Mouse (Mus musculus): ENCODE data around the gene Ankdd1b. TPM values are rescaled to one million over a fixed set of nuclear protein-coding genes. Genes with fewer than 3 reads are reported as not detected.
A peak's percentile ranks its signal among the peaks of the same experiment; 100 is the strongest.

Ankdd1b gene
- not detected in 2 replicates for total RNA-seq (2017)

DNA sequence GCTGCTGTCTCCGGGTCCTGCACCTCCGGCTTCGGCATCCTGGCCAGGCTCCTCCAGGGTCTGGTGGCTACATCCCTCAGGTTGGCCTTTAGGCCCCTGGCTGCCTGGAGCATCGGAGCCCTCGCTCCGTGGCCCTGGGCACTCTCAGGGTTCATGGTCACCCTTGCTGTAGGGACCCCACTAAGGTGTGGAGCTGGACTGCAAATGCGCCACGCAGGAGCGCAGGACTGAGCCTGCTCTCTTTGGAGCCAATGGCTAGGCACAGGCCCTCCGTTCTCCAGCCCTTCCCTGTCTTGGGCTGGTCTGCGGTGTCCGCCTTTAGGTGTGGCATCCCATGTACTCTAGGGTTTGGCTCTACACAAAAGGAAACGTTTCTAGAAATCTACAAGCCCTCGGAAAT lies at the start of gene Ankdd1b:
Ankdd1b (minus strand) TSS at position 242 of the 400 bp plus-strand sequence.
- ATAC-seq (replicated peaks; ENCODE audit: low read depth, poor library complexity, severe bottlenecking) = no peak

DNA sequence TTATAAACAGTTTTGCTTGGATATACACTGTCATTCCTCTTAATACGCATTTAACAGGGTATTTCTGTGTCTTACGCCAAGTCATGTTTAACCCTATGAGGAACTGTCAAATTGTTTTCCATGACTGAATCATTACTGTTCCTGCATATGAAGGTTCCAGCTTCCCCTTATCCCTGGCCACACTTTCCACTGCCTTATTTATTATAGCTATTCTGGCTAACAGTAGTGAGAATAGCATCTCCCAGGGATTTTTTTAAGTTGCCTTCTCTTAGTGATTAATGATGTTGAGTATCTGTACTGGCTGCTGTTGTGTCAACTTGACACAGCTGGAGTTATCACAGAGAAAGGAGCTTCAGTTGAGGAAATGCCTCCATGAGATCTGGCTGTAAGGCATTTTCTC lies 46.3 kb upstream of the Ankdd1b start:
- no peak for ATAC-seq (replicated peaks; ENCODE audit: low read depth, poor library complexity, severe bottlenecking)

DNA sequence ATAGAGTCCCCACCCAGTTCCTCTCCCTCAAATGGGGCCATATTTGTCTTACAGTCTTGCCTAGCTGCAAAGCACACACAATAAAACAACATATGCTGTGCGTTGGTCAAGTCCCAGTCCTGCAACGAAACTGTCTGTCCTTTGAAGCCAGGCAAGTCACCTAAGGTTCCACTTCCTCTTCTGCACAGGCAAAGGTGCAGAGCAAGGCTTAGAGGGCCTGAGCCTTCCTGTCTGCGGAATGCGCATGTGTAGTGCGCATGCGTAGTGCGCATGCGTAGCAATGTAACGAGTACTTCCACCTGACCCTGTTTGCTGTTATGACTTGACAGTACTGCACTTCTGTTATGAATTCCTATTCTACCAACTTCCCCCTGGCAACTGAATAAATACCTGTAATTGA lies 45.3 kb upstream of the Ankdd1b start:
- 0 out of 2 replicates have a peak, but pooled peaks have one; percentile 29 for ATAC-seq (replicated peaks; ENCODE audit: low read depth, poor library complexity, severe bottlenecking)

DNA sequence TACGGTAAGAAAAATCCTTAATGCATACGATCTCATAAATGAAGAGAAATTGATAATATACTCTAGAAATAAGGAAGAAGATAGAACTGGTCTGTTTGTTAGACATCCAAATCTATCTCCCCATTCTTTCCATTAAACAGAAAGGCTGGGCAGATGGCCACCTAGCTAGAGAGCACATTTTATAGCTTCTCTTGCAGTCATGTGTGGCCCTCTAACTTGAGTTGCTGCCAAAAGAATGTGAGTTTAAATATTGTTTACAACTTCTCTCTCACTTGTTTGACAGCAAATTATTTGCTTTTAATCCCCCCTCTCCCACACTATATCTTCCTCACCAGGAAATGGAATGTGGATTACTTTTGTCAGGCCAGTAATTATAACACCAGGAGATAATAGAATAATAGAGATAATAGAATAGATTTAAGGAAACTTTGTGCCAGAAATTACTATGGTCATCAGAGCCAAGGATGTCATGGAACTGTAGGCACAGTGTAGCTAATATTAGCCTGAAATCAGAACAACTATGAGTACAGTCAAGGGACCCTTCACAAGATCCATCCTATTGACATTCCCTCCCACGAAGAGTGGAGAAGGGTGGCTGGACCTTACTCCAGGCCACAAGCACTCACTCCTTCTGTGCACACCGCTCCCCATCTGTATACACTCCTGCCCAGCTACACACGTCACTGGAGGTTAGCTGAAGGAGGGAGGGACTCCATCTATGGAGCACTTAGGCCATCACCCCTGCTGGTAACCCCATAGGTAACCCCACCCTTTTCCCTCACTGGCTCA lies 43.4 kb upstream of the Ankdd1b start:
- ATAC-seq (replicated peaks; ENCODE audit: low read depth, poor library complexity, severe bottlenecking) = no peak

DNA sequence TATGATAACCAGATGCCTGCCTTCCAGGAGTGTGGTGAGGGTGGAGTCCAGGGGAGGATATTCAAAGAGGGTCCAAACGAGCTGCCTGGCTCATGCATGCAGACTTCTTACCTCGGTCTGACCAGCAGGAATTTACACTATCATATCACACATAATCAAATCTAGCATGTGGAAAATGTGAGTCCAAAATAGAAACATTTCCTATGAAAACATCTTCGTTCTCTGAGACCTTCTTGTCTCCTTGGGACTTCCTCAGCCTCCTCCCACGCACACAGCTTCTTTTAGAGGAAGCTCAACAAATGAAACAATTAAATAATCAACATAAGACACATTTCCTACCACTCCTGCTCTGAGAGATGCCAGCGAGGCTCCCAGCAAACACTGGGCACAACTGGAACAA lies 40.9 kb upstream of the Ankdd1b start:
- no peak for ATAC-seq (replicated peaks; ENCODE audit: low read depth, poor library complexity, severe bottlenecking)

DNA sequence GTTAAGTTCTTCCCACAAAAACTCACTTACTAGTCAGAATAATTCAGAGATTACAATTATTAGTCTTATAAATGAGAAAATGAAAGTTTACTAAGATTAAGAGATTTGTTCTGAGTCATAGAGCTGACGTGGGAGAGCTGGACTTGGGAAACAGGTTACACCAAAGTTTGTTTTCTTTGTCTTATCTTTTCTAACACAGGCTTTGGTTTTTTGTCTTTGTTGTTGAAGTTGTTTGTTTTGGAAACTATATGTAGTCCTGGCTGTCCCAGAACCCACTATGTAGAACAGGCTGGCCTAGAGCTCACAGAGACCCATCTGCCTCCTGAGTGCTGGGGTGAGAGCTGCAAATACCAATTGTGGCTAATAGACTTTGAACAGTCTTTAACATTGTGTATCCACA lies 40.3 kb upstream of the Ankdd1b start:
- no peak for ATAC-seq (replicated peaks; ENCODE audit: low read depth, poor library complexity, severe bottlenecking)

DNA sequence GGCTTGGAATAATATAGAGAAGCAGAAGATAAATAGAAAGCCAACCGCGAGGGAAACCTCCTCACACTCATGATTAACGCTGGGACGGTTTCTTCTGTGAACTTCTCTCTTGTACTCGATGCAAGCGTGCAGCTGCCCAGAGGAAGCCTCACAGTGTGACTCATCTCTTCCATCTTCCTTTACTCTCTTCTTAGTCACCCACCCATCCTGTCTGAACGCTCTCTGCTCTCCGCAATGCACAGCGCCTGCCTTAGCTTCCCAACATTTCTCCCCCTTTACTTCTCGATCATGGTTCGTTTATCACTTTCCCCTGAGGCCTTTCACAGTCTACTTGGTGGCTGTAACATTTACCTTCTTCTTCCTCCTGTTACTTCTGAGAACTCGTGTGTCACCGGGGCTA lies 39.6 kb upstream of the Ankdd1b start:
- peak; percentile 83 for ATAC-seq (replicated peaks; ENCODE audit: low read depth, poor library complexity, severe bottlenecking)

DNA sequence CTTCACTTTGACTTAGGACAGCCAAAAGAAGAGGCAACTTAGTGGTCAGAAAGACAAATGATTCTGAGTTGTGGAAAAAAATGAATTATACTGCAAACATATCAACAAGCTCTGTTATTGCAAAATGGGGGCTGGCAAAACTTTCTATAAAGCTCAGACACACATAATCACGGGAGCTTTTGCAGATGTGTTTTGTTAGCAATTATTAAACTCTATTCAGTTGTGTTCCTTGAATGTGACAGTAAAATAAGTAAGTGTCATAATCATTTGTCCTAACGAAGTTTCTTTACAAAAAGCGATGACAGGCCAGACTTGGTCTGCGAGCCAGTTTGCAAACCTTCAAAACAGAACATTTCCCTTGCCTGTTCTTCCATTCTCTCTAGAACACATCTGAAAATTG lies 36.5 kb upstream of the Ankdd1b start:
- no peak for ATAC-seq (replicated peaks; ENCODE audit: low read depth, poor library complexity, severe bottlenecking)

DNA sequence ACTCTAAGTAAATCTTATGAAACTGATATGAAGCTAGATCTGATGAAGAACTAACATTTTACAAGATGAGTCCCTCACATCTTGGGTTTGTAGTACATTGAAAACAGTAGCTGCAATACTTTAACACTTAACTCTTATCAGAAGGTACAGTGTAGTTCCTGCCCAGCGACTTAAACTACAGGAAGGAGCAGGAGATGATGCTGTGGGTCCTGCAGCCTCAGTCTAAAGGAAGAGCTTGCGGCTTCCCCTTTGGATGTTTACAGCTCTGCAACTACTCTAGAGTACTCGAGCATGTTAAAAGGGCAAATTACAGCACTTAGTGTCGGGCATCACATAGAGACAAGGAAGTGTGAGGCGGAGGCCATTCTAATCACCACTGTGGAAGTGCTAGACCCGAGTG lies 35.3 kb upstream of the Ankdd1b start:
- ATAC-seq (replicated peaks; ENCODE audit: low read depth, poor library complexity, severe bottlenecking) = peak; percentile 61

DNA sequence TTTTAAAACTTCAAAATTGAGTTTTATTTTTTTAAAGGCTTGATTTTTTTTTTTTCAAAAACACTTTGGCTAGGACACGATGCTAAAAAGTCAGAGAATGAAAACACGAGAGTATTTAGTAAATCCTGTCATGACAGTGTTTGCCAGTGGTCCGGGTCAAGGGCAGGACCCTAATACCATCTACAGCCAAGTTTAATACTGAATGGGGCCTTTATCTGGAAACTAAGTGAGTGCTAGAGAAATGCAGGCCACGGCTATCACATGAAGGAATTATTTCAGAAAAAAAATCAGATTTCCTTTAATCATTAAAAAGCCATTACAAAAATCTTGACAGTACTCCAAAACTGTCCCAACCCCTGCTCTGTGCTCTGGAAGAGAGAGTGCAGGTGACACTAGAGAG lies 34.7 kb upstream of the Ankdd1b start:
- ATAC-seq (replicated peaks; ENCODE audit: low read depth, poor library complexity, severe bottlenecking) = no peak

DNA sequence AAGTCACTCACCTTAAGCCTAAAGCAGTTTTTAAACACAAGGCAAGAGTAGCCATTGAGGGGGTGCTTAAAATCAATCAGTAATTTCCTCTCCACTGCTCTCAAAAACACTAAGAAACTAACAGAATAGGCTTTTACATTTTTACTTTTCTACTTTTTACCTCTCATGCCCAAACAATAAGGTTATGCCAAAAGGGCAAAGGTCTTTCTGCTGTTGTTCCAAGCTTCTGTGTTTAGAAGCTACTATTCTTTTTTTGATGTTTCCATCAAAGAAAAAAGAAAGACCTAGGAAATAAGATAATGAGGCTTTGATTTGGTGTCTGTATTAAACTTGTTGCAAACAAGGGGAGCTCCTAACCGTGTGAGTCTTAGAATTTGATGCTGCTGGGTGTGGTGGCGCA lies 28.9 kb upstream of the Ankdd1b start:
- ATAC-seq (replicated peaks; ENCODE audit: low read depth, poor library complexity, severe bottlenecking) = no peak

DNA sequence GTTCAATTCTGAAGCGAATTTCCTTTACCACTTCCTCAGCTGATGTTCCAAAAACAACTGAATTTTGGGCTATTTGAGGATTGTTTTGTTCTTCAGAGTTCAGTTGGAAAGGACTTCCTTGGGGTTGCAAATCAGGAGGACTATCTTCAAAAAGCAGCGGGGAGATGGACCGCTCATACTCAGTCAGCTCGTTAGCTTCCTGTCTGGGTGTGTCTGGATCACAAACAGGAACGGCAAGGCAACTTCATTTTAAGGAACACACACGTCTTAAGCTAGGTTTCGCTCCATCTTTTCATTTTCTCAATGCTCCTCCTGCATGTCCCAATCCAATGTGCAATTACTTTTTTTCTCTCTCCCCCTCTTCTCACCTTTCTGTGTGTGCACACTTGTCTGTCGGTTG lies 25.6 kb upstream of the Ankdd1b start:
- ATAC-seq (replicated peaks; ENCODE audit: low read depth, poor library complexity, severe bottlenecking) = peak; percentile 81

DNA sequence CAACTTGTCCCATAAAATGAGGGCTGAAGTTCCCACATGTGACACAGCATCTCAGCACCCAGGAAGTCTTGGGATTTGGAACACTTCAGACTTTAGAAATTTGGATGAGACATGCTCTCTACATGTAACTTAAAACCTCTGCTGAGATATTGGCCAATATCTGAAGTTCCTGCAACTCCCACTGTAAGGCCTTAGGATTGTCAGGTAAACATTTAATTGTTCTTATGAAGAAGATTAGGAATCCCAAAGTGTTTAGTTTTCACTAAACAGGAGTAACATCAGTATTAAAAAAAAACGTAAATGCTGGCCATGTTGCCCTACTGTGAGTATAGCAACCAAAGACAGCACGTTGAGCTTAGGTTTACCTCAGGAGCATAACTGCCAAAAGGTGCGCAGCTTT lies 19.4 kb upstream of the Ankdd1b start, which contains the start of gene Gm17622:
Gm17622 (plus strand) TSS at position 301 of the 400 bp plus-strand sequence.
- no peak for ATAC-seq (replicated peaks; ENCODE audit: low read depth, poor library complexity, severe bottlenecking)

DNA sequence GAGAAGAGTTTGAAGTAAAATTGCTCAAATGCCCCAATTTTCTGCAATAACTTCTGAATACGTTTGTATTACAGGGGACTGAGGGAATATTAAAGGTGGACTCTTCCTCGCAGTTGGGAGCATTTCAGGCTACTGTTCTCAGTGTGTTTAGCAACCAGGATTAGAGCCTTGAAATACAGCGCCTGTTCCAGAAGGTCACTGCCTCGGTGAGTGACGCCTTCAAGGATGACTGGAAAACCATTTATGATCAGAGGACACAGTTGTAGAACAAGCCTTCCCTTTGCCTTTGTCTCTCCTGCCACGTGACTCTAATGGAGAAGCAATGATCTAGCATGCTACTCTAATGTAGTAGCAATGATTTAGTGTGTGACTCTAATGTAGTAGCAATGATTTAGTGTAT lies 17.0 kb upstream of the Ankdd1b start:
- ATAC-seq (replicated peaks; ENCODE audit: low read depth, poor library complexity, severe bottlenecking) = no peak

DNA sequence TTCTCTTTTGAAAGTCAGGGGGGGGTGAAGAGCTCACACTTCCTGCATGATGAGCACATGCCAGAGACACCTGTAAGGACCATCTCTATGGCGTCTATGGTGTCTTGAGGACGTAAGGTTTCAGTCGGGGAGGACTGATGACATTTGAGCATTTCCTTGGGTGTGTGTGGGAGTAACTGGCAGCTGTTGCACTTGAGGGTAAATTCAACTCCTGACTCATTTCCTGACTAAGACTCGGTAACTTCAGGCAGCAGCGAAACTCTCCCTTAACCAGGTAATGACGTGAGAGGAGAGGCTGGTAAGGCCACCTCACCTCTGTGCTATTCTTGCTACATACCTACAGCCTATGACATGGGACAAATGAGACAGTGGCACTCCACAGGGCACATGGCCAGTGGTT lies 16.2 kb upstream of the Ankdd1b start:
- ATAC-seq (replicated peaks; ENCODE audit: low read depth, poor library complexity, severe bottlenecking) = no peak

DNA sequence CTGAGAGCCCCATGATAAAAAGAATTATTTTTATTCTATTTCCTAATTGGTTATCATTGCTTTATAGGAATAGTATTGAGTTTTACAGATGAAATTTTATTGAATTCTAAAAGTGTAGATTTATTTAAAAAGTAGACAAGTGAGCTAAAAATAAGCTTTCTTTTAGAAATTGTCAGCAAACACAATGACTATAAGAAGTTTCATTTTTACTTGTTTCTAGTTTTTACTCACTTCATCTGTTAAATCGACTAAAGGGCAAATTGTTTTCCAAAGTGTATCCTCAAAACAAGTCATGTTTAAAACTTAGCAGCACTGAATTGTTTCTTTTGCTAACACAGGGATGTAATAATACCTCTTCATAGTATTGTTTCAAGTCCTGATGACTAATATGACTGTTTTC lies 8.0 kb upstream of the Ankdd1b start:
- ATAC-seq (replicated peaks; ENCODE audit: low read depth, poor library complexity, severe bottlenecking) = no peak

DNA sequence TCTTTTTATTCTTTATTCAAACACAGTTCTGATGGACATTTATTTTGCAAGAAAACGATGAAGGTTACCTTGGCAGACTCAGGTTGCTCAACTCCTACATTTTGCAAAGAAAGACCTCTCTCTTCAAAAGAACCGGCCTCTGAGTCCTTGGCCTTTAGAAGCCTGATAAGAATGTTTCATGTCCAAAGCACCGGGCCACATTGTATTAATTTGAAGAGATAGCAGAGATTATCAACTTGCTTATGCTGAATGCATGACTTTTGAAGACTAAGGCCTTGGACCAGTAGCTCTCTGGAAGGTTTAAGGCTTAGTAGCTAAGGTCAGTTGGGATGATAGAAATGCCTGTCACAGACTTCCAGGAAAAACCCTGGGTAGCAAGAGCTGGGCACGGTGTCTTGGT lies 6.2 kb upstream of the Ankdd1b start:
- ATAC-seq (replicated peaks; ENCODE audit: low read depth, poor library complexity, severe bottlenecking) = no peak

DNA sequence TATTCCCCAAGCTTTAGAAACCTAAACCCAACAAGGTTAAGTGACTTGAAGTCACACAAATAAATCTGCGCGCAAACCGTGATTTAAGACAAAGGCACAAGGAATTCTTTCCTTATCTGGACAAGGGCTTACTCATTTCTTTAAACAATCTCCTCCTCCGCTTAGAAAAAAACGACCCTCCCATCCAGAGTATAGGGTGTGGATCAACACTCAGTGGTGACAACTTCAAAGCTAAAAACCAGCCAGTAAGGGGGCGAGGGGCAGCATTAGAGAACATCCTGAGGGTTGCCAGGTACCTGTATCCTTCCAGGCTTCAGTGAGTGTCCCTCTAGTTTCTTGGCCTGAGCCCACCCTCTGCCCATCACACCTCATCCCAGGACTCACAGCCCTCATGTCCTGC lies 442 bp downstream of the Ankdd1b start:
- ATAC-seq (replicated peaks; ENCODE audit: low read depth, poor library complexity, severe bottlenecking) = no peak

DNA sequence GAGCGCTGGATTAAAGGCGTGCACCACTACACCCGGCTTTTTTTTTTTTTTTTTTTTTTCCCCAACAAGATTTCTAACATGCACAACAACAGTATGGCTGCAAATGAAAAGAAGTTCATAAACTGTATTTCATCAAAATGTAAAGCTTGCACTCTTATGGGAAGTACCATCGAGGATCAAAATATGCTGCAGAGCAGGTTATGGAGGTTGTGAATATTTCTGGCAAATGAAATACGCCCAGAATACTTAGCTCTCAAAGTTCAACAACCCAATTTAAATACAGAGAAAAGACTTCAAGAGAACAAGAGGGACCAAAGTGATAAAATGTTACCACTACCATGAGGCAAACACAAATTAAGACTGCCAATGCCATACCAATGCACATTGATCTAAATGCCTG lies 2.3 kb downstream of the Ankdd1b start:
- ATAC-seq (replicated peaks; ENCODE audit: low read depth, poor library complexity, severe bottlenecking) = no peak

DNA sequence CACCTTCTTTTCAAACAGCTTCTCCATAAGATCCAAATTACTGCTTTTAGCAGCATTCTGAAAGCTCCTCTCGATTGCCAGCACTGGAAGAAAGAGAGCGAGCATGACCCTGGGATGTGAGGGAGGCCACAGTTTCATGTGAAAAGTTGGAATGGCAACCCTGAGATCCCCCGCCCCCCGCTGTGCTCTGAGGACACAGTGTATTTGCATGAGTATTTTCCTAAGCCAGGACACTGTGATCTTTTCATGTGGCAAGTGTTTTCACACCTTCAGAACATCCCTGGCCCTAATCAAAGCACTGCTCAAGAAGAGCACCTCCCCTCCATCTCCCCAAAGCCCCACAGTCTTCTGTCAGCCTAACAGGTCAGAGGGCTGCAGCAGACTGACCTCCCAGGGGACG lies 5.7 kb downstream of the Ankdd1b start:
- ATAC-seq (replicated peaks; ENCODE audit: low read depth, poor library complexity, severe bottlenecking) = no peak

DNA sequence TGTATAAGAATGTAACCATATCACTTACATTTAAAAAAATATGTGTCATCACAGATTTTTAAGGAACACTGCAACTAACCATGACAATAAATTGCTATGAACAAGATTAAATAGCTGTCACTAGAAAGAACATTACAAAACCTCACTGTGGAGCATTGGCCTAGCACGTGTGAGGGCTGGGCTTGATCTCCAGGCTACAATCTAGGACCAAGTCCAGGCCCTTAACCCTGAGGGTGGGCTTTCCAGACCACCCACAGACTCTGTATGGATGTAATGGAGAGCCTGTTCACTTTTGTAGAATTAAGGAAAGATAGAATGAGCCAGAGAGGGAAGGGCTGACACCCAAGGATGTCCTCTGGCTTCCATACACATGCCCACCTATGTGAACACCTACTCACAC lies 8.4 kb downstream of the Ankdd1b start:
- no peak for ATAC-seq (replicated peaks; ENCODE audit: low read depth, poor library complexity, severe bottlenecking)

DNA sequence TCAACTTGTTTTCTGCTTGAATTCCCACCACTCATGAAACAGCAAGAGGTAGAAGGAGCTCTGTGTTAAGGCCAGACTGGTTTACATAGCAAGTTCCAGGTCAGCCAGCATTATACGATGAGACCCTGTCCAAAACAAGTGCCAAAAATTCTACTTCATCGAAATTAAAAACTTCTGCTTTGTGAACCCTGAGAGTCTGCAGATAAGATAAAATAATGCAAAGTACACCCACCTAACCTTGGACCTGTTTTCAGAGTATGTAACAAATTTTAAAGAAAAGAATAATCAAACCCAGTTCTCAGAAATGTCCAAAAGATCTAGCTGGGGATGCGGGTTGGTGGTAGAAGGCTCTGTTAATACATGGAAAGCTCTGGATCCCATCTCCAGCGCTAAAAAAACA lies 12.4 kb downstream of the Ankdd1b start:
- ATAC-seq (replicated peaks; ENCODE audit: low read depth, poor library complexity, severe bottlenecking) = no peak

All from common myeloid progenitor, adult 5-6 weeks (primary cell).